Mouse (Mus musculus) E14TG2a.4 (cell line): ENCODE results near the gene Gbf1.

Experiments
- H3K27me3 ChIP-seq: 2 replicates; pipeline ENCODE4 v1.6.1; 2014; ENCODE audit warnings: low read length, control low read depth; ENCODE audit not compliant: insufficient read depth
- H3K36me3 ChIP-seq: 2 replicates; pipeline ENCODE4 v1.6.1; 2014; ENCODE audit warnings: low read length, control low read depth; ENCODE audit not compliant: insufficient read depth
- H3K4me1 ChIP-seq: replicated peaks from 2 replicates; pipeline ENCODE4 v1.6.1; 2014; ENCODE audit warnings: low read depth, low read length, control low read depth
- H3K4me3 ChIP-seq: replicated peaks from 2 replicates; pipeline ENCODE4 v1.5.1; 2014; ENCODE audit warnings: mild to moderate bottlenecking, low read length
- H3K9me3 ChIP-seq: 2 replicates; pipeline ENCODE4 v1.6.1; 2014; ENCODE audit warnings: low read length, control low read depth
- CTCF ChIP-seq: conservative IDR thresholded peaks from 2 replicates; pipeline ENCODE4 v1.5.1; 2014; ENCODE audit warnings: low read length
- NANOG ChIP-seq: IDR thresholded peaks from 2 replicates; pipeline ENCODE4 v1.6.1; 2014; ENCODE audit warnings: borderline replicate concordance, low read length, mixed read lengths
- POU5F1 ChIP-seq: IDR thresholded peaks from 2 replicates; pipeline ENCODE4 v1.6.1; 2014; ENCODE audit warnings: low read length, borderline replicate concordance

Gbf1 gene

DNA sequence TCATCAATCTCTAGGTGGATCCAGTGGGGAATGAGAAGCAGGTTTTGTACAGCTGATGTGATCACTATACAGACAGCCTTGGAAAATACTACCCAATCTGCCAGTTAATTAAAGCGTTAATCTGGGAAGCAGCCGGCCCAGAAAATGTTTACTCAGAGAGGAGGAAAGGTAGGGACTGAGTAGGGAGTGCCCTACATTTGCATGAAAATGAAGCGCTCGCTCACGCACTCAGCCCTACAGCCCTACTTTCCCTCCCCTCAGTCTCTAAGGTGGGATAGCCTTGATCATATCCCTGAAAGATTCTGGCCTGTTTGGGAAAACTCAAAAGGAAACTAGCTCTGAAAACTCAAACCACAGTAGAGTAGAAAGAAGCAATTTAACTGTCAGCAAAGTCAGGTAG lies 92.3 kb downstream of the Gbf1 start:
- H3K27me3 ChIP-seq: no peaks in the 10 kb centered on the region
- no peaks in the 10 kb centered on the region for H3K9me3 ChIP-seq
- TF ChIP-seq CTCF: no peak
- peak; percentile 83 for TF ChIP-seq POU5F1
- TF ChIP-seq NANOG: no peak
- no peak overlapping the region for H3K4me3 ChIP-seq
- peaks cover 18% of the 10 kb centered on the region for H3K36me3 ChIP-seq
- H3K4me1 ChIP-seq: peaks cover 24% of the 10 kb centered on the region

DNA sequence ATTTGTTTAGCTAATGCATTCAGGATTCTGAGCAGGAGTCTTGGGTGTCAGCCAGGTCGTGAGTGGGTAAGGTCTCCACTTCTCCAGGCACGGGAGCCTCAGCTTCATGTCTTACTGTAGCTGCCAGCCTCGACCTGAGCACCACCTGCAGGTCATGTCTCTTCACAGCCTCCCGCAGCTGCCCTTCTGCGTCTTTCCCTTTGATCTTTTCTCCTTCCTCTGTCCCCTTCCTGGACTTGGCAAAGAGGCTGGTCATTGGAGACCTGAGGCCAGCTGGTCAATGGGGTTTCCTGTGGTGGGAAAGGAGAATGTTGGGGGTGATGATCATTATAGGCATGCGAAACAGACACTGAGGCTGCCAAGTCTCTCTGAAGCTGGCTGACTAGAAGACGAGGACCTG lies 96.7 kb downstream of the Gbf1 start:
- H3K36me3 ChIP-seq: peaks cover 35% of the 10 kb centered on the region
- TF ChIP-seq POU5F1 (no peak), CTCF (no peak)
- H3K4me1 ChIP-seq: peaks cover 24% of the 10 kb centered on the region
- no peak overlapping the region for H3K4me3 ChIP-seq
- H3K27me3 ChIP-seq: no peaks in the 10 kb centered on the region
- no peaks in the 10 kb centered on the region for H3K9me3 ChIP-seq

GRCm38 (mm10) chr19:46254163-46254752 lies 101.9 kb downstream of the Gbf1 start:
- Histone ChIP-seq H3K9me3 (no peaks in the 10 kb centered on the region), H3K4me1 (peaks cover 8% of the 10 kb centered on the region; the same call in 1 of the 2 replicates), H3K4me3 (no peak overlapping the region), H3K27me3 (no peaks in the 10 kb centered on the region), H3K36me3 (peaks cover 64% of the 10 kb centered on the region)
- no peak for TF ChIP-seq POU5F1
- no peak for TF ChIP-seq NANOG
- peak; percentile 99 for TF ChIP-seq CTCF

- Histone ChIP-seq H3K36me3 (peaks cover 98% of the 10 kb centered on the region), H3K4me1 (no peaks in the 10 kb centered on the region), H3K4me3 (no peak overlapping the region), H3K27me3 (no peaks in the 10 kb centered on the region), H3K9me3 (no peaks in the 10 kb centered on the region)
- TF ChIP-seq POU5F1 (no peak), CTCF (no peak), NANOG (no peak)
Observed at GRCm38 (mm10) chr19:46264762-46265161, 112.5 kb downstream of the Gbf1 start.

GRCm38 (mm10) chr19:46275307-46275706 lies 123.0 kb downstream of the Gbf1 start:
- no peaks in the 10 kb centered on the region for H3K27me3 ChIP-seq
- H3K9me3 ChIP-seq: no peaks in the 10 kb centered on the region
- 0 out of 2 replicates have a peak, but pooled peaks cover 2% of the 10 kb centered on the region for H3K4me1 ChIP-seq
- peaks cover 66% of the 10 kb centered on the region for H3K36me3 ChIP-seq
- TF ChIP-seq CTCF (peak; percentile 85), NANOG (no peak), POU5F1 (no peak)
- H3K4me3 ChIP-seq: no peak overlapping the region

GRCm38 (mm10) chr19:46282081-46282849 lies 130.0 kb downstream of the Gbf1 start:
- Histone ChIP-seq H3K4me1 (peaks cover 29% of the 10 kb centered on the region), H3K4me3 (no peak overlapping the region), H3K27me3 (no peaks in the 10 kb centered on the region), H3K9me3 (no peaks in the 10 kb centered on the region), H3K36me3 (peaks cover 77% of the 10 kb centered on the region)
- TF ChIP-seq CTCF (peak; percentile 68), NANOG (no peak), POU5F1 (no peak)

GRCm38 (mm10) chr19:46284686-46285085 lies 132.4 kb downstream of the Gbf1 start:
- no peaks in the 10 kb centered on the region; the same call in 1 of the 2 replicates for H3K27me3 ChIP-seq
- peaks cover 62% of the 10 kb centered on the region for H3K36me3 ChIP-seq
- no peaks in the 10 kb centered on the region for H3K9me3 ChIP-seq
- peaks cover 32% of the 10 kb centered on the region for H3K4me1 ChIP-seq
- no peak for TF ChIP-seq POU5F1
- no peak for TF ChIP-seq CTCF
- no peak for TF ChIP-seq NANOG
- no peak overlapping the region for H3K4me3 ChIP-seq

DNA sequence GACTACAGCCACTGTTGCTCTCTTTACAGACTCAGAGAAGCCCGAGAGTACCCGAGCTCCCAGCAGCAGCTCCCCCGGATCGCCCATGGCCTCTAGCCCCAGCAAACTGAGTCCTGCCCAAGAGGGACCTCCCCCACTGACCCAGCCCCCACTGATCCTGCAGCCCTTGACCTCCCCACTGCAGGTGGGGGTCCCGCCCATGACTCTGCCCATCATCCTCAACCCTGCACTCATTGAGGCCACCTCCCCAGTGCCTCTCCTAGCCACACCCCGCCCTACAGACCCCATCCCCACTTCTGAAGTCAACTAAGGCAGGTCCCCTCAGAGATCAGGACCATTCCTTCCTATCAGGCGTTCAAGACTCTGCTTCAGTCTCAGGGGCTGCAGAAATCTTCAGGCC lies 133.3 kb downstream of the Gbf1 start:
- no peaks in the 10 kb centered on the region; the same call in 1 of the 2 replicates for H3K27me3 ChIP-seq
- H3K9me3 ChIP-seq: no peaks in the 10 kb centered on the region
- peaks cover 32% of the 10 kb centered on the region for H3K4me1 ChIP-seq
- peaks cover 53% of the 10 kb centered on the region for H3K36me3 ChIP-seq
- no peak overlapping the region for H3K4me3 ChIP-seq
- TF ChIP-seq POU5F1 (no peak), CTCF (no peak), NANOG (no peak)
